Mouse (Mus musculus): ENCODE measurements at regions not wholly inside any gene's neighbourhood (a gene's known extent, or its start where the extent isn't known, plus 50 kb on each side); places are given as distances from the start of the nearest gene placed in this dataset.

DNA sequence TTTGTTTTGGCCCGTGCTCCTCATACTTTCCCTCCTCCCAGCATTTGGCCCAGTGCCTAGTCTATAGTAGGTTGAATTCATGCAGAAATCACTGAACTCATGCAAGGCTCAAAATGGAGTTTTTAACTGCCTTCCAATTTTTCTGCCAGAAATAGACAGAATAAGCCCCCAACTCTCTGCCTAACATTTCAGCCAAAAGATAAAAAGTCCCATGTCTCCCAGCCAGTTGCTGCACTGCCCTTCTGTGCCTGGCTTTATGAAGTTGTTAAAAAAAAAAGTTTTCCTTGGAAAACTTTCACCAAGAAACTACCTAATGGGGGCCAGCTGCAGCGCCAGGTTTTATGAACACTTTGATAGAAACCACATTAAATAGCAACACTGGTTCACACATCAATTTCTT is 222.0 kb downstream of the Zic3 start:
- no peak for ATAC-seq (ENCODE audit: low read depth)
- Histone ChIP-seq H3K4me1 (ENCODE audit: control insufficient read depth, insufficient read depth, low read length) (no peaks in the 10 kb centered on the region), H3K27me3 (ENCODE audit: control insufficient read depth, insufficient read depth, low read length) (no peaks in the 10 kb centered on the region), H3K9me3 (ENCODE audit: control insufficient read depth, low read length) (no peaks in the 10 kb centered on the region), H3K36me3 (ENCODE audit: control insufficient read depth, insufficient read depth, low read length) (no peaks in the 10 kb centered on the region), H3K4me3 (ENCODE audit: low read depth, low read length) (no peak overlapping the region), H3K4me2 (ENCODE audit: low read depth, low read length) (no peak overlapping the region), H3K9ac (replicated peaks; ENCODE audit: low read depth, low read length) (no peak overlapping the region), H3K27ac (ENCODE audit: low read depth, low read length) (no peak overlapping the region)
- WGBS: 67% methylated on average over 2 of the region's 2 CpGs

DNA sequence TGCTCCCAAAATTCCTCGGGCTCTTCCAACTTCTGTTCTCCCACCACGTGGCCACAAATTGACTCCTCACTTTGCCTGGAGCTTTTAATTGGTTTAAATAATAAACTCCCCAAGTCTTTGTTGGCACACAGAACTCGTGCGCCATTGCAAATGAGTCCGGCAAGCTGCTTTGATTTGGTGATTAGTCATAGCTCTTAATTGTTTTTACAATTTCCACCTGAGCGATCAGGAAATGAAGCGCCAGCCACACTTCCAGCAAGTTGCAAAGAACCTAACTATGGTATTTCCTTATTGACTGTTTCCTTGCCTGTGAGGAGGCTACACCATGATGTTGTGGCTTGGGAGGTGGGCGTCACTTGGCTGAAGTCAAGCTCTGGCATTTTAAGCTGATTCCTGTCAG is 233.5 kb downstream of the Zic3 start:
- Histone ChIP-seq H3K4me1 (ENCODE audit: control insufficient read depth, insufficient read depth, low read length) (no peaks in the 10 kb centered on the region), H3K27ac (ENCODE audit: low read depth, low read length) (no peak overlapping the region), H3K36me3 (ENCODE audit: control insufficient read depth, insufficient read depth, low read length) (no peaks in the 10 kb centered on the region), H3K4me3 (ENCODE audit: low read depth, low read length) (no peak overlapping the region), H3K9me3 (ENCODE audit: control insufficient read depth, low read length) (no peaks in the 10 kb centered on the region), H3K4me2 (ENCODE audit: low read depth, low read length) (no peak overlapping the region), H3K9ac (replicated peaks; ENCODE audit: low read depth, low read length) (no peak overlapping the region), H3K27me3 (ENCODE audit: control insufficient read depth, insufficient read depth, low read length) (no peaks in the 10 kb centered on the region)
- 35% methylated on average over 8 of the region's 8 CpGs for WGBS
- peak; percentile 34; the same call in 1 of the 2 replicates for ATAC-seq (ENCODE audit: low read depth)

DNA sequence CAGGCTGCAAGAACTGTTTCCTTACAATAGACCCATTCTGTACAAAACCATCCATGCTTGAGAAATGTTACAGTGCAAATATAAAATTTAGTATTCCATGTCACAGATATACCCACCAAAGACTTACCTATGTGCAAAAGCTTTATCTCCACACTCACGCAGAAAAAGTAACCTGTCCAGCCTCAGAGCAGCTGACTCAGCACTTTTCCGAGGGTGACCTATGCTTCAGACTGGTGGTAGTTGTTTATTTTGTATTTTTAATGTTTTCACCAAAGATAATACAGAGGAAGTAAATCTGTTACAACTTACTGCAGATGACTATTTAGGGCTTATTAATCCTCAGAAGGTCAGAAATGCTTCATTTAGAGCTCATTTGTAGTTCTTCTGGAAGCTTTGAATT is 260.4 kb downstream of the Zic3 start:
- Histone ChIP-seq H3K27ac (ENCODE audit: low read depth, low read length) (no peak overlapping the region), H3K9ac (replicated peaks; ENCODE audit: low read depth, low read length) (no peak overlapping the region), H3K27me3 (ENCODE audit: control insufficient read depth, insufficient read depth, low read length) (no peaks in the 10 kb centered on the region), H3K4me1 (ENCODE audit: control insufficient read depth, insufficient read depth, low read length) (no peaks in the 10 kb centered on the region), H3K9me3 (ENCODE audit: control insufficient read depth, low read length) (no peaks in the 10 kb centered on the region), H3K4me3 (ENCODE audit: low read depth, low read length) (no peak overlapping the region), H3K4me2 (ENCODE audit: low read depth, low read length) (no peak overlapping the region), H3K36me3 (ENCODE audit: control insufficient read depth, insufficient read depth, low read length) (no peaks in the 10 kb centered on the region)
- ATAC-seq (ENCODE audit: low read depth): no peak
- WGBS: 82% methylated on average over 2 of the region's 2 CpGs

DNA sequence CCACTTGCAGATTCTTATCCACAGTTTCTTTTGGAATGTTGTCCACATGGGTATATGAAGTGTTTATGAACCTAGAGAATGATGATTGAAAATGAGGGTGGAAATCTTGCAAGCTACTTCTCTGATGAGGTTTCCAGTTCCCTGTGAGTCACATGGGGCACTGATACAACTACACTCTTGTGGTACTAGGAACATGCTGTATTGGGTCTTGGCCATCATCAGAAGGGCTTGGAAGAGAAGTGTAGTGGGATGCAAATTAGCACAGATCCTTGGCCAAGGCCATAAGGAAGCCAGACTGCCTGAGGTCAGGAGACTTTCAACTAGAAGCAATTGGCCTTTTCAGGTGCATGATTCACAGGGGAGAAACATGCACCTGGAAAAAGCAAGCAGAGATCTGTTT is 300.3 kb downstream of the Zic3 start:
- H3K27ac ChIP-seq (ENCODE audit: low read depth, low read length): no peak overlapping the region
- H3K4me1 ChIP-seq (ENCODE audit: control insufficient read depth, insufficient read depth, low read length): no peaks in the 10 kb centered on the region
- no peaks in the 10 kb centered on the region for H3K27me3 ChIP-seq (ENCODE audit: control insufficient read depth, insufficient read depth, low read length)
- H3K4me2 ChIP-seq (ENCODE audit: low read depth, low read length): no peak overlapping the region
- no peaks in the 10 kb centered on the region for H3K36me3 ChIP-seq (ENCODE audit: control insufficient read depth, insufficient read depth, low read length)
- H3K9me3 ChIP-seq (ENCODE audit: control insufficient read depth, low read length): no peaks in the 10 kb centered on the region
- no peak overlapping the region for H3K9ac ChIP-seq (replicated peaks; ENCODE audit: low read depth, low read length)
- no peak for ATAC-seq (ENCODE audit: low read depth)
- H3K4me3 ChIP-seq (ENCODE audit: low read depth, low read length): no peak overlapping the region

DNA sequence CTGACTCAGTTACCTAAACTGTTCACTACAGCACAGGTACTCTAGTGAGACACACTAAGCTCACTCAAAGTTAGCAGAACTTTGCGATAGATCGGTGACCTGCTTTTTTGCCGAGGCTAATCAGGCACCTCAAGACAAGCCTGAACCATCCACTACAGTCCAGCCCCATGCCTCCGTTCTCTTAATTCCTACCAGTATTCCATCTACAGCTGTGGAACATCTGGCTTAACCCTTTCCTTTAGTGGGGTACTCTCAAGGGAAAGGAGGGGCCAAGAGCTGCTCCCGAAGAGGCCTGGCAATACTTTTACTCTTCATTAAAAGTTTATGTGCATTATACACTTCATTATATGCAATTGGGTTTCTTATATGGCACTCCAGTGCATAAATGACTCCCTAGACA is 329.1 kb downstream of the Zic3 start:
- Histone ChIP-seq H3K27ac (ENCODE audit: low read depth, low read length) (no peak overlapping the region), H3K36me3 (ENCODE audit: control insufficient read depth, insufficient read depth, low read length) (no peaks in the 10 kb centered on the region), H3K4me3 (ENCODE audit: low read depth, low read length) (no peak overlapping the region), H3K9ac (replicated peaks; ENCODE audit: low read depth, low read length) (no peak overlapping the region), H3K27me3 (ENCODE audit: control insufficient read depth, insufficient read depth, low read length) (no peaks in the 10 kb centered on the region), H3K4me2 (ENCODE audit: low read depth, low read length) (no peak overlapping the region), H3K9me3 (ENCODE audit: control insufficient read depth, low read length) (no peaks in the 10 kb centered on the region), H3K4me1 (ENCODE audit: control insufficient read depth, insufficient read depth, low read length) (no peaks in the 10 kb centered on the region)
- no peak for ATAC-seq (ENCODE audit: low read depth)
- WGBS: 84% methylated on average over 5 of the region's 5 CpGs

DNA sequence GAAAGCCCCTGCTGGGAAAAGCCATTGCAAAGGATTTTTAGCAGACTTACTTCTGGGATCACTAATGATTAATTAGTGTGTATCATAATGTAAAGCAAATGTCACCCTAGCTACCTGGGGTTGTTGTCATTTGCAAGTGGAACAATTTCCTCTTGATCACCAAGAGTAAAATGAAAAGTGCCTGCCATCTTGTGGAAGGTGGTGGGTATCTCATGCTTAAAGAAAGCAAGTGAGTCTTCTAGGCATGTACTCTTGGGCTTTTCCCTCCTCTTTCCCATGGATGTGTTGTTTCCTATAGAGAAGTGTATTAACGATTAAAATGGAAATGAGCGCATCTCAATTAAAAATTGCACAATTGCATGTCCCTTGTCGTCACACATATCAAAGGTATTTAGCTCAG is 355.4 kb downstream of the Zic3 start:
- Histone ChIP-seq H3K4me2 (ENCODE audit: low read depth, low read length) (no peak overlapping the region), H3K9ac (replicated peaks; ENCODE audit: low read depth, low read length) (no peak overlapping the region), H3K9me3 (ENCODE audit: control insufficient read depth, low read length) (no peaks in the 10 kb centered on the region), H3K27ac (ENCODE audit: low read depth, low read length) (no peak overlapping the region), H3K4me3 (ENCODE audit: low read depth, low read length) (no peak overlapping the region), H3K27me3 (ENCODE audit: control insufficient read depth, insufficient read depth, low read length) (no peaks in the 10 kb centered on the region), H3K36me3 (ENCODE audit: control insufficient read depth, insufficient read depth, low read length) (no peaks in the 10 kb centered on the region), H3K4me1 (ENCODE audit: control insufficient read depth, insufficient read depth, low read length) (no peaks in the 10 kb centered on the region)
- no peak; the same call in 1 of the 2 replicates for ATAC-seq (ENCODE audit: low read depth)
- 48% methylated on average over 3 of the region's 3 CpGs for WGBS

Measured in neural tube, embryonic 14.5 days (tissue).